Mouse (Mus musculus) urinary bladder, postnatal 4 days (tissue): ENCODE measurements around the gene Pcsk7.

Experiments
- DNase-seq, 2 experiments: peaks; one replicate each; pipeline ENCODE4 v3.0.0; 2021 to 2022; ENCODE audit warnings: low spot score in 2 of 2

Pcsk7 gene

GRCm38 (mm10) chr9:45961855-45962254 lies 55.6 kb downstream of the Pcsk7 start:
- no peak for DNase-seq

- no peak for DNase-seq
These were observed 57.3 kb downstream of the Pcsk7 start for GRCm38 (mm10) chr9:45963577-45963976.

- no peak for DNase-seq
These were observed 70.6 kb downstream of the Pcsk7 start for GRCm38 (mm10) chr9:45976884-45977283.
